Mouse (Mus musculus): ENCODE results near the gene 2610002M06Rik. TPM values are rescaled to one million over a fixed set of nuclear protein-coding genes. Genes with fewer than 3 reads are reported as not detected.

The 2610002M06Rik gene
- polyA plus RNA-seq, 1 experiment, result 3.3 TPM

DNA sequence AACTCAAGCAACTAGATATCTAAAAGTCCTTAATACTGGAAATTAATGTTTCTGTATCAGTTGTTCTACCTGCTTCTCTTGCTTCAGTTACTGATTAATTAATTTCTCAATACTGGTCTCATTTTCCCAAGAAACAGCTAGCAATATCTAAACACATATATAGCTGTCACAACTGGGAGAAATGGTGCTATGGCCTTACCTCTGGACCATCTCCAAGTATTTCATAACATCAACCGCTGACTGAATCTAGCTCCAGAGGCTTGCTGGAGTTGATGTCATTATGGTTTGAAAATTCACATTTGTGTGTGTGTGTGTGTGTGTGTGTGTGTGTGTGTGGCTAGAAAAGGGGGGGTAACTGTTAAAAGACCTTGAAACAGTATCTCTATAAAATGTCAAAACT, 26.0 kb downstream of the 2610002M06Rik start:
- no peak for DNase-seq
- Histone ChIP-seq H3K4me3 (replicated peaks; ENCODE audit: extremely low read depth, low read depth, low read length) (no peak overlapping the region), H3K4me1 (ENCODE audit: control insufficient read depth, insufficient read depth, low read length) (no peaks in the 10 kb centered on the region)
- TF ChIP-seq POLR2A (IDR thresholded peaks at IDR 0.05; ENCODE audit: borderline replicate concordance, extremely low read depth, low read depth, low read length) (no peak), CTCF (IDR thresholded peaks at IDR 0.05; ENCODE audit: insufficient read depth, low read length) (no peak)
- WGBS, result 63% methylated on average over 1 of the region's 1 CpGs

DNA sequence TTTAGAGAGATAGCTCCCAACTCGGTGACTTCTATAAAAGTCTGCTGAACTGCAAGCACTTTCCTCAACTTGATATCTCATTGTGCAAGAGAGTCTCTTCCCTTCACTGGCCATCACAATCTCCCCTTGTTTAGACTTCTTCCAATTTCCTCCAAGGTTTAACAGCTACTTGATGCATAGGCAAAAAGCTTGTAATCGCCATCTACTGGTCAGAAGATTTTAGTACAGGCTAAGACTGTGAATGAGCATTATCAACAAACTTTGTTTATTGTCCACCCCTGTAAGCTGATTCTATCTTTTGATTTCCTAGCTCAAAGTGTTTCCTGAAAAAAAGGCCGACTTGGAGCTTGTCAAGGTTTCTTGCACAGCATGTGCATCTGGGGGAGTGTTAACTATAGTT, 48.2 kb downstream of the 2610002M06Rik start:
- no peak overlapping the region for H3K4me3 ChIP-seq (replicated peaks; ENCODE audit: extremely low read depth, low read depth, low read length)
- no peak for DNase-seq
- 20% methylated on average over 3 of the region's 3 CpGs for WGBS
- no peak for TF ChIP-seq POLR2A (IDR thresholded peaks at IDR 0.05; ENCODE audit: borderline replicate concordance, extremely low read depth, low read depth, low read length)
- TF ChIP-seq CTCF (IDR thresholded peaks at IDR 0.05; ENCODE audit: insufficient read depth, low read length), result no peak
- no peaks in the 10 kb centered on the region for H3K4me1 ChIP-seq (ENCODE audit: control insufficient read depth, insufficient read depth, low read length)

Other genes starting within 250 kb of the 2610002M06Rik start
- gene Tbx22, start 148.4 kb downstream of the 2610002M06Rik start, polyA plus RNA-seq (2012; rRNA removed), result not detected in 2 replicates
- gene Tent5d, start 23.7 kb downstream of the 2610002M06Rik start, polyA plus RNA-seq (2012; rRNA removed), result not detected in 2 replicates
- gene Gm732, start 132.1 kb upstream of the 2610002M06Rik start, polyA plus RNA-seq (2012; rRNA removed), result not detected in 2 replicates